Mouse (Mus musculus) kidney, postnatal 0 days (tissue): ENCODE measurements around the gene Grin1. TPM values are rescaled to one million over a fixed set of nuclear protein-coding genes. Genes with fewer than 3 reads are reported as not detected.

Source experiments
- ATAC-seq: fragments of 200-750 bp; cut with Nextera tagmentation; replicated peaks from 2 replicates; pipeline ENCODE4 v1.8.0; 2017; ENCODE audit warnings: low read depth, moderate number of reproducible peaks, moderate TSS enrichment, moderate library complexity; ENCODE audit not compliant: low FRiP score
- DNase-seq: peaks from one replicate; pipeline ENCODE4 v3.0.0-alpha.2; 2016; ENCODE audit warnings: low spot score
- H3K27ac ChIP-seq: fragments of 300-500 bp; sonication (generic); 2 replicates; pipeline ENCODE4 v1.5.1; 2014; ENCODE audit warnings: mild to moderate bottlenecking
- H3K27me3 ChIP-seq: fragments of 300-500 bp; sonication (generic); 2 replicates; pipeline ENCODE4 v1.6.1; 2014; ENCODE audit warnings: low read length, mixed read lengths; ENCODE audit not compliant: insufficient read depth
- H3K36me3 ChIP-seq: fragments of 300-500 bp; sonication (generic); 2 replicates; pipeline ENCODE4 v1.6.1; 2014; ENCODE audit warnings: low read length, mixed read lengths; ENCODE audit not compliant: insufficient read depth
- H3K4me1 ChIP-seq: fragments of 300-500 bp; sonication (generic); replicated peaks from 2 replicates; pipeline ENCODE4 v1.6.1; 2014; ENCODE audit warnings: antibody characterized with exemption, low read length, mixed read lengths; ENCODE audit not compliant: insufficient read depth
- H3K4me2 ChIP-seq: fragments of 300-500 bp; sonication (generic); 2 replicates; pipeline ENCODE4 v1.6.1; 2014; ENCODE audit warnings: mild to moderate bottlenecking, low read length, moderate library complexity, mixed read lengths
- H3K4me3 ChIP-seq: fragments of 300-500 bp; sonication (generic); replicated peaks from 2 replicates; pipeline ENCODE4 v1.5.1; 2014; ENCODE audit warnings: low read depth, low read length
- H3K9ac ChIP-seq: fragments of 300-500 bp; sonication (generic); 2 replicates; pipeline ENCODE4 v1.6.1; 2014; ENCODE audit warnings: low read depth, low read length
- H3K9me3 ChIP-seq: fragments of 300-500 bp; sonication (generic); replicated peaks from 2 replicates; pipeline ENCODE4 v1.6.1; 2016; ENCODE audit warnings: low read length, inconsistent platforms, mixed read lengths
- CTCF ChIP-seq: IDR thresholded peaks from 2 replicates; pipeline ENCODE4 v1.5.1; 2016; ENCODE audit warnings: antibody characterized with exemption, low read depth, mild to moderate bottlenecking, moderate library complexity
- WGBS: fragments of 180-500 bp; shearing (Covaris S2); extraction: QIAGEN DNeasy Blood & Tissue Kit; methylation state at CpG from one replicate; pipeline ENCODE4 v1.1.7; 2014; 5-methylcytosine and 5-hydroxymethylcytosine counted together
- polyA plus RNA-seq: library from polyadenylated mRNA; unstranded; fragments of >200 nt; fragmentation: Nextera tagmentation; extraction: Ambion mirVana; gene quantifications from 2 replicates; pipeline ENCODE4 v1.2.1, GENCODE M21; 2015

Grin1 gene
- polyA plus RNA-seq, 1 experiment from 2014 or later: 0.58 TPM

DNA sequence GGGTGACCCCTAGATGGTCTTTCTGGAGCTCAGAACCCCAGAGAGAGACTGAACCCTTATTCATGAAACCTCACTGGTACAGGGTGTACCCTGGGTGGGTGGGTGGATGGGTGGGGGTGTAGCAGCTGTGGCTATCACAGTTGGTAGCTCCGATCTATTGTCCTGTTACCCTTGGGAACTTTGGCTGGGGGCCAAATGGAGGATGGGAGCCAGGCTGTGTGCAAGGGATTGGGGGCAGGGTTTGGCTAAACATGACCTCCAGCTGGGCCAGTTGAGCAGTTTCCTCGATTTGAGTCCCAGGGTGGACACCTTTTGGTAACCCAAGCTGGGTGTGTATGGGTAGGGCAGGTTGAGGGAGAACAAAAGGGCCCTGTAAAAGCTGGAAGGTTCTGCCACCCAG lies 52.3 kb downstream of the Grin1 start:
- Histone ChIP-seq H3K9ac (no peak overlapping the region), H3K9me3 (no peaks in the 10 kb centered on the region), H3K4me2 (peak overlapping the region; percentile 99), H3K4me1 (peaks cover 40% of the 10 kb centered on the region), H3K27ac (0 out of 2 replicates have a peak overlapping the region, but pooled peaks have one; percentile 39), H3K27me3 (no peaks in the 10 kb centered on the region), H3K4me3 (no peak overlapping the region), H3K36me3 (peaks cover 20% of the 10 kb centered on the region; the same call in 1 of the 2 replicates)
- ATAC-seq (no peak), DNase-seq (no peak)
- 16% methylated on average over 2 of the region's 2 CpGs for WGBS
- no peak for TF ChIP-seq CTCF

DNA sequence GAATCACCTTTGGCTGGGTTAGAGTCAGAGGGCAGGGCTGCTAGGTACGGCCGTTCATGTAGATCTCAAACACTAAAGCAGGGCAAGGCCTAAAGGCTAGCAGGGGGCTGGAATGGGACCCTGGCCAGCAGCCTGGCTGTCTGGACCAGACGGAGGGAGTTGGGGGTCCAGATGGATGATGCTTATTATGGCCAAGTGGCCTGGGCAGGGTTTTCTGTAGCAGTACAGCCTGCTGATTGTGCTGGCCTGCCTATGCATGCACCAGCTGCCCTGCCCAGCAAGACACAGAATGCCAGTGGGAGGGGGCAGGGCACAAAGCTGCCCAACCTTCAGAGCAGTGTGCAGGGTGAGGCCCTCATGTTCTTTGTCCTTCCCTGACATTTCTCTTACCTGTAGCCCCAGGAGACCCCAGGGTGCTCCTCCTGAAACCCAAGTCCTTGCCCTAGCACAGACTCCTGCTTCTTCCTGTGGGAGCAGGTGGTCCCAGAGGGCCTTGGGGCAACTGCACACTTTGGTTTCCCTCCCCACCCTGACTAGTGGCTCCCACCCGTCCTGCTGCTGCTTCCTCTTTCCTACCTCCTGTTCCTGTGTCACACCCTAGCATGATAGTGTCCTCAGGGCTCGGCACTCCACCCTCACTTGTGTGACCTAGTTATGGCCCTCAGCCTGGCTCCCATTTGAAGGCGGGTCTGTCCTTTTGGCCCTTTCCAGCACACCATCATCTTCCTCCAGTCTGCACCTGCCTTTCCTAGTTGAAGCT lies 52.9 kb downstream of the Grin1 start:
- H3K9me3 ChIP-seq: no peaks in the 10 kb centered on the region
- peaks cover 34% of the 10 kb centered on the region for H3K4me1 ChIP-seq
- H3K9ac ChIP-seq: peak overlapping the region; percentile 24; the same call in 1 of the 2 replicates
- DNase-seq (no peak), ATAC-seq (no peak)
- peak overlapping the region; percentile 39 for H3K27ac ChIP-seq
- WGBS: 62% methylated on average over 6 of the region's 6 CpGs
- H3K4me2 ChIP-seq: peak overlapping the region; percentile 99
- H3K36me3 ChIP-seq: peaks cover 20% of the 10 kb centered on the region; the same call in 1 of the 2 replicates
- H3K27me3 ChIP-seq: no peaks in the 10 kb centered on the region
- H3K4me3 ChIP-seq: no peak overlapping the region
- no peak for TF ChIP-seq CTCF

DNA sequence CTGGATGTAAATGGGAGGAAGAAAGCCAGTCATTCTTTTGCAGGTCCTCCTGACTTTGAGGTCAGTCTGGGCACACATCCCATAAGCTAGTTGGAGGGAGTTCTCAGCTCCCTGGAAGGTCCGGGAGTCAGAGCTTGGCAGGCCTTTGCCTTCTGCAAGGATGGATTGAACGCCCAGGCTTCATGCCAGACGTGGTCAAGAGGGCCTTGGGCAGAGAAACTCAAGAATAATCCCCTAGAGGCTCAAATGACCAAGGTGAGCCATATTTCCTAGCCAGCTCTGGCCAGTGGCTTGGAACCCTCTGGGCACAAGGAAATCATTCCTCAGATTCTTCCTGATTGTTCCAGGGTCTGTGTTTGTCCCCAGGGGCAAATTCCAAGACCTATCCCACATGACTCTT lies 54.1 kb downstream of the Grin1 start:
- no peaks in the 10 kb centered on the region for H3K9me3 ChIP-seq
- H3K27me3 ChIP-seq: no peaks in the 10 kb centered on the region
- no peak for DNase-seq
- no peak for ATAC-seq
- TF ChIP-seq CTCF: no peak
- H3K27ac ChIP-seq: peak overlapping the region; percentile 43; the same call in 1 of the 2 replicates
- peaks cover 32% of the 10 kb centered on the region for H3K4me1 ChIP-seq
- no peak overlapping the region for H3K9ac ChIP-seq
- WGBS: 54% methylated on average over 3 of the region's 3 CpGs
- no peak overlapping the region for H3K4me3 ChIP-seq
- peaks cover 13% of the 10 kb centered on the region; the same call in 1 of the 2 replicates for H3K36me3 ChIP-seq
- H3K4me2 ChIP-seq: peak overlapping the region; percentile 99; the same call in 1 of the 2 replicates

DNA sequence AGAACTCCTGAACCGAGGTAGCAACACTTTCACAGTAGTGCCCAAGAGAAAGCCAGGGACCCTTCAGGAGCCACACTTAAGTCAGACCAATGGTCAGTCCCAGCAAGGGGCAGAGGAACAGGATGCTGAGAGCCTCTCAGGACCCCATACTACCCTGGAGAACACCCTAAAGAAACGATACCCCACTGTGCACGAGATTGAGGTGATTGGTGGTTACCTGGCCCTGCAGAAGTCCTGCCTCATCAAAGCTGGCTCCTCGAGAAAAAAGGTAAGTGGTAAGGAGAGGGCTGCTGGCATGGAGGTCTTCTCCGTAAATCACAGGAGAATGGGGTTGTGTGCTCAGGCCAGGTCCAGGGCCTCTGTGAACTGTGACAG lies 54.7 kb downstream of the Grin1 start:
- H3K4me2 ChIP-seq: peak overlapping the region; percentile 99
- peak overlapping the region; percentile 75 for H3K9ac ChIP-seq
- DNase-seq (no peak), ATAC-seq (no peak)
- H3K9me3 ChIP-seq: no peaks in the 10 kb centered on the region
- H3K27ac ChIP-seq: 0 out of 2 replicates have a peak overlapping the region, but pooled peaks have one; percentile 43
- H3K4me3 ChIP-seq: peak overlapping the region; percentile 62; the same call in 1 of the 2 replicates
- TF ChIP-seq CTCF: no peak
- peaks cover 7% of the 10 kb centered on the region; the same call in 1 of the 2 replicates for H3K36me3 ChIP-seq
- WGBS: 78% methylated on average over 5 of the region's 5 CpGs
- H3K27me3 ChIP-seq: no peaks in the 10 kb centered on the region
- peaks cover 32% of the 10 kb centered on the region for H3K4me1 ChIP-seq

DNA sequence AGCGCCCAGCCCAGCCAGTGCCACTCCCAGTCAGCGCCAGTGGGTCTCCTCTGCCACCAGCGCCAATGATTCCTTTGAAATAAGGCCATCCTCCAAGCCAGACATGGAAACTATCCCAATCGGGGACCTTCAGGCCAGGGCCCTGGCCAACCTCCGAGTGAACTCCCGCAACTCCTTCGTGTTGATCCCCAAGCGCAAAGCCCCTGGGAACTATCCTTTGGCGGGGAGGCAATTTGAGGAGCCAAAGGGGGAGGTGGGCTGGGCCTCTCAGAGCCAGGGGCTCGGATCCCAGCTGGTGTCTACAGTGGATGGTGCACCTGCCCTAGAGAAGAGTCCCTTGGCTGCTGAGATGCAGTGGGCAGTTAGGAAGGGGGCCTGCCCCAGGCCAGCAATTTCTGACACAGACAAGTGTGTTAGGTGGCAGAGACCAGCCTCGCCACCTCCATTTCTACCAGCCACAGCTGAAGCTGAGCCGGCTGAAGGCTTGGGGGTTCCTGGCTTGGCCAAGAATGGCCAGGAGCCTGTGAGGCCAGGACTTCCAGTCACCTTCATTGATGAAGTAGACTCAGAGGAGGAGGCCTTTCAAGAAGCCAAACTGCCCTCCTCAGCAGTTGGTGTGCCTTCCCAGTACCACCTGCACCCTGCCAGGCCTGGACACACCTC lies 55.2 kb downstream of the Grin1 start:
- peak overlapping the region; percentile 75 for H3K9ac ChIP-seq
- peaks cover 4% of the 10 kb centered on the region; the same call in 1 of the 2 replicates for H3K36me3 ChIP-seq
- TF ChIP-seq CTCF: no peak
- H3K4me2 ChIP-seq: peak overlapping the region; percentile 99
- peaks cover 32% of the 10 kb centered on the region for H3K4me1 ChIP-seq
- no peaks in the 10 kb centered on the region for H3K27me3 ChIP-seq
- ATAC-seq (no peak), DNase-seq (no peak)
- H3K9me3 ChIP-seq: no peaks in the 10 kb centered on the region
- 25% methylated on average over 12 of the region's 12 CpGs for WGBS
- H3K27ac ChIP-seq: no peak overlapping the region
- peak overlapping the region; percentile 62 for H3K4me3 ChIP-seq

DNA sequence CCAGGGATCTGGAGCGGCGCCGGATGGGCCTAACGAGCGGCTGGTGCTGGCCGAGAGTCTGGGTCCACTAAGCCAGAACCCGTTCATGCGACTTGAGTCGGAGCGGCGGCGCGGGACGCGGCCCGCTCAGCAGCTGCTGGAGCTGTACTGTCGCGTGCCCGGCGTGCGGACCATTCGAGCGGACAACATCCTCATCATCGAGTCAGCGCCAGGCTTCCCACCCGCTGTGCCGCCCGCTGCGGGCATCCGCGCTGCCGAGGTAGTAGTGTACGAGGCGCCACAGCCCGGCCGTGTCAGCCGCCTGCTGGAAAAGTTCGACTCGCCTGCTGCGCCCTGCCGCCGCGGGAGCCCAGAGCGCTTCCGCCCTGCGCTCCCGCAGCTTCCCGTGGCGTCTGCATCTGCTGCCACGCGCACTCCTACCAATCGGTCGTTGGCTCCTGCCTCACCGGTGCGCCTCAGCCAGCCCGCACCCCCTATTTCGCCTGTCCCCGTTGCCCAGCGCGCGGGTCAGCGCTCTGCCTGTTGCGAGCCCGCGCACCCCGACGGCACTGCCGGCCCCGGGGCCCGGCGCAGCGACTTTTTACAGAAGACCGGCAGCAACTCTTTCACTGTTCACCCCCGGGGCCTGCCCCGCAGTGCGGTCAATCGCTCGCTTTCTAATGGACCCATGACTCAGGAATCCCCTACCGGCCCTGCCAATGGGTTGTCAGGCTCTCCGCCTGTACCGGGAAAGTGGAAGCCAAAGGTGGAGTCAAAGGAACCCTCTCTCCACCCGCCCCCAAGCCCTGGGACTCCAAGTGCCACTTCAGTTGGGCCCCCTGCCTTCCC lies 56.0 kb downstream of the Grin1 start:
- peaks cover 32% of the 10 kb centered on the region for H3K4me1 ChIP-seq
- no peaks in the 10 kb centered on the region for H3K9me3 ChIP-seq
- no peaks in the 10 kb centered on the region for H3K36me3 ChIP-seq
- H3K27ac ChIP-seq: peak overlapping the region; percentile 70
- no peak for TF ChIP-seq CTCF
- peak overlapping the region; percentile 75 for H3K9ac ChIP-seq
- H3K27me3 ChIP-seq: no peaks in the 10 kb centered on the region
- DNase-seq: no peak
- H3K4me3 ChIP-seq: peak overlapping the region; percentile 62
- H3K4me2 ChIP-seq: peak overlapping the region; percentile 99
- ATAC-seq: no peak; the same call in 1 of the 2 replicates
- WGBS: under 1% methylated on average over 78 of the region's 82 CpGs
